Mouse (Mus musculus): ENCODE results near the gene Gm45618. TPM values are rescaled to one million over a fixed set of nuclear protein-coding genes. Genes with fewer than 3 reads are reported as not detected.
"Not testable (repeated sequence)": the region's sequence is repeated elsewhere in the genome, so short reads cannot be mapped to it uniquely, and the experiment has no call there.

The Gm45618 gene
- polyA plus RNA-seq (2014; fragmentation: Nextera tagmentation; extraction: Ambion mirVana): not detected in 2 replicates

DNA sequence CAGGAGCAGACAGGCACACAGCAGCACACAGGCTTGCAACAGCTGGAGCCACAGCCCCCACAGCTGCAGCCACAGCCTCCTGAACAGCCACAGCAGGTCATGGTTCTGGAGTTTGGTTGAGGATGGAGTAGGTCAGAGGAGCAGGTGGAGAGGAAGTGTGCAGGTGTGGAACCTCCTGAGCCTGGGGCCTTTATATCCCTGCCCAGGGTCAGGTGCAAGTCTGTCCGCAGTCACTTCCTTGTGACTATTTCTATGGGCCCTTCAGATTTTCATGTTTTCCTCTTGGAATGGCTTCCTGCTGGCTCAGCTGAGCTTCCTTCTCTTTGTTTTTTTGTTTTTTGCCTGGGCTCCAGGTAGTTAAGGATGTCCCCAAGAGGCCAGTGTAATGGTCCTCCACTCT lies at the start of gene Gm45618:
Gene Gm45618, minus strand, starts transcription at position 101 of the 400 bp plus-strand sequence.
- not testable (repeated sequence) for ATAC-seq; H3K4me1 ChIP-seq (ENCODE audit: control insufficient read depth, insufficient read depth, low read length); H3K36me3 ChIP-seq (ENCODE audit: control insufficient read depth, insufficient read depth, low read length); H3K27me3 ChIP-seq (replicated peaks; ENCODE audit: control insufficient read depth, insufficient read depth, low read length); H3K4me3 ChIP-seq (ENCODE audit: low read depth, low read length); H3K4me2 ChIP-seq (ENCODE audit: low read length); H3K9ac ChIP-seq (ENCODE audit: low read length); H3K9me3 ChIP-seq (replicated peaks; ENCODE audit: control insufficient read depth, low read length); H3K27ac ChIP-seq (ENCODE audit: low read depth, low read length); DNase-seq (ENCODE audit: low spot score)
- 100% methylated on average over 1 of the region's 1 CpGs for WGBS

GRCm38 (mm10) chr7:142169836-142170235 lies 49.3 kb upstream of the Gm45618 start:
- DNase-seq (ENCODE audit: low spot score): peak; percentile 80
- Histone ChIP-seq H3K27ac (ENCODE audit: low read depth, low read length) (no peak overlapping the region), H3K9me3 (replicated peaks; ENCODE audit: control insufficient read depth, low read length) (no peaks in the 10 kb centered on the region), H3K9ac (ENCODE audit: low read length) (no peak overlapping the region), H3K4me1 (ENCODE audit: control insufficient read depth, insufficient read depth, low read length) (no peaks in the 10 kb centered on the region), H3K27me3 (replicated peaks; ENCODE audit: control insufficient read depth, insufficient read depth, low read length) (no peaks in the 10 kb centered on the region), H3K4me3 (ENCODE audit: low read depth, low read length) (no peak overlapping the region), H3K4me2 (ENCODE audit: low read length) (no peak overlapping the region), H3K36me3 (ENCODE audit: control insufficient read depth, insufficient read depth, low read length) (no peaks in the 10 kb centered on the region)
- ATAC-seq: no peak
- WGBS: 47% methylated on average over 3 of the region's 3 CpGs

GRCm38 (mm10) chr7:142165639-142166038 lies 45.1 kb upstream of the Gm45618 start, which contains the start of gene Gm4553:
Gm4553 (minus strand) TSS chr7:142165739.
- not testable (repeated sequence) for H3K36me3 ChIP-seq (ENCODE audit: control insufficient read depth, insufficient read depth, low read length); H3K27me3 ChIP-seq (replicated peaks; ENCODE audit: control insufficient read depth, insufficient read depth, low read length); H3K4me3 ChIP-seq (ENCODE audit: low read depth, low read length); H3K9me3 ChIP-seq (replicated peaks; ENCODE audit: control insufficient read depth, low read length); H3K4me1 ChIP-seq (ENCODE audit: control insufficient read depth, insufficient read depth, low read length); H3K4me2 ChIP-seq (ENCODE audit: low read length); DNase-seq (ENCODE audit: low spot score); ATAC-seq; H3K27ac ChIP-seq (ENCODE audit: low read depth, low read length); H3K9ac ChIP-seq (ENCODE audit: low read length)

GRCm38 (mm10) chr7:142159366-142159765 lies 38.8 kb upstream of the Gm45618 start:
- ATAC-seq: no peak
- Histone ChIP-seq H3K36me3 (ENCODE audit: control insufficient read depth, insufficient read depth, low read length) (no peaks in the 10 kb centered on the region), H3K9me3 (replicated peaks; ENCODE audit: control insufficient read depth, low read length) (no peaks in the 10 kb centered on the region), H3K27ac (ENCODE audit: low read depth, low read length) (no peak overlapping the region), H3K4me1 (ENCODE audit: control insufficient read depth, insufficient read depth, low read length) (no peaks in the 10 kb centered on the region), H3K4me3 (ENCODE audit: low read depth, low read length) (no peak overlapping the region), H3K9ac (ENCODE audit: low read length) (no peak overlapping the region), H3K4me2 (ENCODE audit: low read length) (no peak overlapping the region), H3K27me3 (replicated peaks; ENCODE audit: control insufficient read depth, insufficient read depth, low read length) (no peaks in the 10 kb centered on the region)
- WGBS: 87% methylated on average over 3 of the region's 3 CpGs
- no peak for DNase-seq (ENCODE audit: low spot score)

DNA sequence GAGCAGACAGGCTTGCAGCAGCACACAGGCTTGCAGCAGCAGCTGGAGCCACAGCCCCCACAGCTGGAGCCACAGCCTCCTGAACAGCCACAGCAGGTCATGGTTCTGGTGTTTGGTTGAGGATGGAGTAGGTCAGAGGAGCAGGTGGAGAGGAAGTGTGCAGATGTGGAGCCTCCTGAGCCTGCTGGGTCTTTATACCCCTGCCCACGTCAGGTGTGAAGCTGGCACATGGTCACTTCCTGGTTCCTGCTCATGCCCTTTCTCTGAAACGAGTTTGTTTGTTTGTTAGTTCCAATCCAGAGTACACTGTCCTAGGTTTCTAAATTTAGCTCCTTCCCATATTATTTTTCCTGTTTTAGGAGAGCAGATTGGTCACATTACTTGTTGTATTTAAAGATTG lies 36.5 kb upstream of the Gm45618 start, which contains the start of gene Gm29735:
Gene Gm29735, minus strand, starts transcription at position 101 of the 400 bp plus-strand sequence.
- not testable (repeated sequence) for H3K4me1 ChIP-seq (ENCODE audit: control insufficient read depth, insufficient read depth, low read length); ATAC-seq; H3K9me3 ChIP-seq (replicated peaks; ENCODE audit: control insufficient read depth, low read length); H3K27ac ChIP-seq (ENCODE audit: low read depth, low read length); DNase-seq (ENCODE audit: low spot score); H3K4me3 ChIP-seq (ENCODE audit: low read depth, low read length); H3K36me3 ChIP-seq (ENCODE audit: control insufficient read depth, insufficient read depth, low read length); H3K27me3 ChIP-seq (replicated peaks; ENCODE audit: control insufficient read depth, insufficient read depth, low read length); H3K4me2 ChIP-seq (ENCODE audit: low read length); H3K9ac ChIP-seq (ENCODE audit: low read length)
- WGBS: 52% methylated on average over 2 of the region's 2 CpGs

DNA sequence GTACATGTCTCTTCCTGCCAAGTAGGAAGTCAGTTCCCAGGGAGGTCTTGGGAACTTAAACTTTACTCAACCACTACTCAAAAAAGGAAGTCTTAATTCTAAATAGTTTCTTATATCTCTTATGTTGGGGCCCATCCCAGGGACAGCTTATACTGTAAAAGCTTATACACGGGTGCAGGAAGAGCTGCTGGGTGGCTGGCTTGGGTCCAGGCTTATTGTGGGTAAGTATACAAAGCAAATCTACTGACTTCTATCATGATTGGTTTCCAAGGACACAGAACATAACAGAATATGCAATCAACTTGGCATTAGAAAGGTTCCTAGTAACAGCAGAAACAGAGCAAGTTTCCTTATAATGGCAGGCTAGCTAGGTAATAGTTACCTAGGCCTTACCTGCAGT lies 34.8 kb upstream of the Gm45618 start:
- WGBS: 34% methylated on average over 1 of the region's 1 CpGs
- Histone ChIP-seq H3K9me3 (replicated peaks; ENCODE audit: control insufficient read depth, low read length) (no peaks in the 10 kb centered on the region), H3K4me2 (ENCODE audit: low read length) (no peak overlapping the region), H3K27me3 (replicated peaks; ENCODE audit: control insufficient read depth, insufficient read depth, low read length) (no peaks in the 10 kb centered on the region), H3K4me1 (ENCODE audit: control insufficient read depth, insufficient read depth, low read length) (no peaks in the 10 kb centered on the region), H3K27ac (ENCODE audit: low read depth, low read length) (no peak overlapping the region), H3K9ac (ENCODE audit: low read length) (no peak overlapping the region), H3K36me3 (ENCODE audit: control insufficient read depth, insufficient read depth, low read length) (no peaks in the 10 kb centered on the region), H3K4me3 (ENCODE audit: low read depth, low read length) (no peak overlapping the region)
- DNase-seq (ENCODE audit: low spot score) (no peak), ATAC-seq (no peak)

DNA sequence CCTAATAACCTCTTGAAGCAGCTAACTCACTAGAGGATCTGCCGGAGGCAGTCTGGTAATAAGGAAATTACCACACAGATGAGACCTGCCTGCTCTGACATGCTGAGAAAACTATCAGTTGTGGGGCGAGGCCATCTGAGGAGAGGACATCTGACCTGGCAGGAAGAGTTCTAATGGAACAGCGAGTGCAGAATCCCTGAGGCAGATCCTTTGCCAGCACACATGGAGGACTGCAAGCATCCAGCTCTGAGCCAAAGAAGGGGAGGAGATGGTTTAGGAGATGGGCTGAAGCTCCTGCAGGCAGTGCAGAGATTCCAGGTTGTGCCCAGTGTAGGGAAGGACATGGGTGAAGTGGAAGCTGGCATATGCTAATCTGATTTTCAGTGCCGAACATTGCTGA lies 31.7 kb upstream of the Gm45618 start:
- H3K4me1 ChIP-seq (ENCODE audit: control insufficient read depth, insufficient read depth, low read length): no peaks in the 10 kb centered on the region
- no peaks in the 10 kb centered on the region for H3K36me3 ChIP-seq (ENCODE audit: control insufficient read depth, insufficient read depth, low read length)
- no peak overlapping the region for H3K4me3 ChIP-seq (ENCODE audit: low read depth, low read length)
- no peaks in the 10 kb centered on the region for H3K9me3 ChIP-seq (replicated peaks; ENCODE audit: control insufficient read depth, low read length)
- ATAC-seq: no peak
- H3K27ac ChIP-seq (ENCODE audit: low read depth, low read length): no peak overlapping the region
- H3K9ac ChIP-seq (ENCODE audit: low read length): no peak overlapping the region
- H3K27me3 ChIP-seq (replicated peaks; ENCODE audit: control insufficient read depth, insufficient read depth, low read length): no peaks in the 10 kb centered on the region
- H3K4me2 ChIP-seq (ENCODE audit: low read length): no peak overlapping the region
- 85% methylated on average over 4 of the region's 4 CpGs for WGBS
- no peak for DNase-seq (ENCODE audit: low spot score)

DNA sequence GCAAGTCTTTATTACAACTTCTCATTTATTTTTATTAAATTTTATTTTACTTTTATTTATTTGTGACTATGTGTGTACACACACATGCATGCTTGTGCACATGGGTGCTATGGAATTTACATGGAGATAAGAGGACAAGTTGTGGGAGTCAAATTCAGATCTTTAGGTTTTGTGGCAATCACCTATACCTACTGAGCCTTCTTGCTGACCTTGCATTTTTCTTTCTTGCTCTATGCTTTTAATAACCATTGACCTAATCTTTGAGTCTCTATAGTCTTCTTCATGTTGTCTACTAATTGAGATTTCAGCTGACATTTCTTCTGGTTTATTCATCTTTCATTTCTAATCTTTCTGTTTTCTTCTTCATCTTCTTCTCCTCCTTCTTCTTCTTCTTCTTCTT lies 28.1 kb upstream of the Gm45618 start:
- no peak for DNase-seq (ENCODE audit: low spot score)
- no peak overlapping the region for H3K27ac ChIP-seq (ENCODE audit: low read depth, low read length)
- no peak overlapping the region for H3K4me3 ChIP-seq (ENCODE audit: low read depth, low read length)
- no peak overlapping the region for H3K4me2 ChIP-seq (ENCODE audit: low read length)
- no peaks in the 10 kb centered on the region for H3K27me3 ChIP-seq (replicated peaks; ENCODE audit: control insufficient read depth, insufficient read depth, low read length)
- no peaks in the 10 kb centered on the region for H3K36me3 ChIP-seq (ENCODE audit: control insufficient read depth, insufficient read depth, low read length)
- no peaks in the 10 kb centered on the region for H3K9me3 ChIP-seq (replicated peaks; ENCODE audit: control insufficient read depth, low read length)
- ATAC-seq: no peak
- no peaks in the 10 kb centered on the region for H3K4me1 ChIP-seq (ENCODE audit: control insufficient read depth, insufficient read depth, low read length)
- H3K9ac ChIP-seq (ENCODE audit: low read length): no peak overlapping the region

GRCm38 (mm10) chr7:142146033-142146432 lies 25.5 kb upstream of the Gm45618 start:
- H3K4me3 ChIP-seq (ENCODE audit: low read depth, low read length): no peak overlapping the region
- no peak overlapping the region for H3K9ac ChIP-seq (ENCODE audit: low read length)
- DNase-seq (ENCODE audit: low spot score) (peak; percentile 77), ATAC-seq (no peak)
- WGBS: 0% methylated on average over 1 of the region's 1 CpGs
- H3K27ac ChIP-seq (ENCODE audit: low read depth, low read length): no peak overlapping the region
- no peaks in the 10 kb centered on the region for H3K4me1 ChIP-seq (ENCODE audit: control insufficient read depth, insufficient read depth, low read length)
- H3K9me3 ChIP-seq (replicated peaks; ENCODE audit: control insufficient read depth, low read length): no peaks in the 10 kb centered on the region
- no peak overlapping the region for H3K4me2 ChIP-seq (ENCODE audit: low read length)
- H3K27me3 ChIP-seq (replicated peaks; ENCODE audit: control insufficient read depth, insufficient read depth, low read length): no peaks in the 10 kb centered on the region
- H3K36me3 ChIP-seq (ENCODE audit: control insufficient read depth, insufficient read depth, low read length): no peaks in the 10 kb centered on the region
